Mouse (Mus musculus) erythroblast, embryonic 14.5 days (primary cell): ENCODE results near the gene Vars2.

Experiments used
- GATA1 ChIP-seq: IDR thresholded peaks from 2 replicates; pipeline ENCODE4 v1.6.1; 2012; ENCODE audit warnings: low read length, inconsistent platforms, mixed read lengths
- TAL1 ChIP-seq: IDR thresholded peaks from 3 replicates; pipeline ENCODE4 v1.6.1; 2012; ENCODE audit warnings: low read length, inconsistent platforms, mixed read lengths

- no peak for TF ChIP-seq TAL1
- TF ChIP-seq GATA1 = no peak
Observed at GRCm38 (mm10) chr17:35617127-35617526, 50.3 kb downstream of the Vars2 start.
